Mouse (Mus musculus): ENCODE results near the gene Gm21969. TPM values are rescaled to one million over a fixed set of nuclear protein-coding genes. Genes with fewer than 3 reads are reported as not detected.

The Gm21969 gene
- polyA plus RNA-seq, 1 experiment: not detected

DNA sequence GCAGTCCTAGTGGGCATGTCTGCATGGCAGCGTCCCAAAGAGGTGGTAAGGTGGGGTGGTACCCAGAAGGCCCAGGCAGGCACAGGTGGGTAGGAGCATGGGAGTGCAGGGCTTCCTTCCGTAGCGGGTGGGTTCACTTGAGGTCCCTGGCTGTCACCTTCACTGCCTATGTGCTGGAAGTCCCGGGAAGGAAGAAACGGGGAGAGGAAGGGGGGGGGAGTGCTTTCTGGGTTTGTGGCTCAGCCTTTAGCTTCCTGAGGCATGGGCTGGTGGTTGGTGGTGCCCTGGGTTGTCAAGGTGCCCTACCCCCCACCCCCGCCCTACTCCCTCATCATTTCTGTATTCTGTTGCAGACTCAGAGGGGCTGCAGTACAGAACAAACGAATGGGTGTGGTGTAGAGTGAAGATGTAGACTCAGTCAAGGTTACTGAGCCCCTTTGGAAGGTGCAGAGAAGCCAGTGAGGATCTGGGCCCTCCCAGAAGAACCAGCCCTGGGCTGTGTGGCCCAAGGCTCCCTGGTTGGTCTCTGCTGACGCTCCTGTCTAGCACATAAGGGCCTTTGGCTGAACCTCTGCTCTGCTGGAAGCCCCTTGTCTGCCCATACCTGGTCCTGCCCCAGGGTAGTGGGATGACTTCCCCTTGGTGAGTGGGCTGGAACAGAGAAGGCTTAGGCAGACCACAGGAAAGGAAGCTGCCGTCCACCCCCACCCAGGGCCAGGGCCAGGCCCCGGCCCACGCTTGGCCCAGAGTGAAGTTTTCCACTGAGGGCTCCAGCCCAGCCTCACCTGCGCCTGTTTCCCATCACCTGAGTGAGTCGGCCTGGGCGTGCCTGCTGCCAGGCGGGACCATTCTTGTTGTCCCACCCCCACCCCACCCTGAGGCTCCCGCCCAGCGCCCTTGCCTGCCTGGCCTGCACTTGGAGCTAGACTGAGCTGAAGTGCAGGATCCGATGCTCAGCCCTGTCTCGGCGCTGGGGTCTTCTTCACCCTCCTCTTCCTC, 5.4 kb upstream of the Gm21969 start:
- Histone ChIP-seq H3K27ac (ENCODE audit: insufficient read depth, low read depth, low read length) (peak overlapping the region; percentile 92), H3K4me1 (ENCODE audit: control insufficient read depth, insufficient read depth, low read length) (peaks cover 53% of the 10 kb centered on the region), H3K4me3 (ENCODE audit: insufficient read depth, low read length) (no peak overlapping the region)
- no peak for TF ChIP-seq POLR2A (IDR thresholded peaks at IDR 0.05; ENCODE audit: borderline replicate concordance, low read depth, low read length)
- no peak for TF ChIP-seq CTCF (IDR thresholded peaks at IDR 0.05; ENCODE audit: low read depth, low read length)

DNA sequence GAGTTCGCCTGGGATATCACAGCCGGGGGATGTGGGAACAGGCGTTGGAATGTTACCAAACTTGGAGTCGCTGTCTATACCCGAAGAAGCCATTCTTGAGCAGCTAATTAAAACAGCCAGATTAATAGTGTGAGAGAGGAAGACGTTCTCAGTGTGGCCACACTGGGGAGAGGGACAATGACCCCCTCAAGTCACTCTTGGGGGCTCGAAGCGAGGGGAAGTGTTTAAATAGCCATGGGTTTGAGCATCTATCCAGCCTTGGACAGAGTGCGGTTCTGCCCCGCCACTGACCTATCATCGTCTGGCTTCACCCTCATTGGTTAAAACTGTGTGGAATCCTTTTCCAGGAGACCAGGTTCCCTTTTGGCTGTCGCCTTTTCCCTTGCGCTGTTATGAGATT, 4.6 kb upstream of the Gm21969 start:
- no peak for TF ChIP-seq POLR2A (IDR thresholded peaks at IDR 0.05; ENCODE audit: borderline replicate concordance, low read depth, low read length)
- no peak for TF ChIP-seq CTCF (IDR thresholded peaks at IDR 0.05; ENCODE audit: low read depth, low read length)
- Histone ChIP-seq H3K4me1 (ENCODE audit: control insufficient read depth, insufficient read depth, low read length) (peaks cover 59% of the 10 kb centered on the region), H3K4me3 (ENCODE audit: insufficient read depth, low read length) (peak overlapping the region; percentile 37), H3K27ac (ENCODE audit: insufficient read depth, low read depth, low read length) (peak overlapping the region; percentile 92)

GRCm38 (mm10) chr4:139598950-139599518, 4.0 kb upstream of the Gm21969 start:
- TF ChIP-seq CTCF (IDR thresholded peaks at IDR 0.05; ENCODE audit: low read depth, low read length) (no peak), POLR2A (IDR thresholded peaks at IDR 0.05; ENCODE audit: borderline replicate concordance, low read depth, low read length) (no peak)
- Histone ChIP-seq H3K4me3 (ENCODE audit: insufficient read depth, low read length) (peak overlapping the region; percentile 48), H3K27ac (ENCODE audit: insufficient read depth, low read depth, low read length) (peak overlapping the region; percentile 92), H3K4me1 (ENCODE audit: control insufficient read depth, insufficient read depth, low read length) (peaks cover 60% of the 10 kb centered on the region)

- peak overlapping the region; percentile 19 for H3K4me3 ChIP-seq (ENCODE audit: insufficient read depth, low read length)
- TF ChIP-seq CTCF (IDR thresholded peaks at IDR 0.05; ENCODE audit: low read depth, low read length) (no peak), POLR2A (IDR thresholded peaks at IDR 0.05; ENCODE audit: borderline replicate concordance, low read depth, low read length) (no peak)
- peak overlapping the region; percentile 94 for H3K27ac ChIP-seq (ENCODE audit: insufficient read depth, low read depth, low read length)
- H3K4me1 ChIP-seq (ENCODE audit: control insufficient read depth, insufficient read depth, low read length): peaks cover 57% of the 10 kb centered on the region
Observed at GRCm38 (mm10) chr4:139601519-139602356, 1.2 kb upstream of the Gm21969 start.

DNA sequence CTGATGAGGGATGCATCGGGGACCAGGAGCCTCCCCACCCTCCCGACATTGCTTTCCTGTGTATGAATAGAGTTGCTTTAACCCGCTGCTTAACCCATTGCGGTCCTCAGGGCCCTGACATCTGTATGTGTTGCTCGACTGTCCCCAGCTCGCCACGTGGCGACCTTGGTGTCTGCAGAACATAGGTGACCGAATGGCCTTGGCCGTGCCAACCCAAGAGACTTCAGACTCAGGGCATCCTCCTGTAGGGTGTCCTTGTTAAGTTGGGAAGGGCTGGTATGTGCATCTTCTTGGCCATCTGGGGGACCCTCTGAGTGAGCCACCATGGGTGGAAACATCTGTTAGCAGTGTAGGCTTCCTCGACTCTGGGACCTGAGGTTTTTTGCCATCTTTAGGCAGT, 2.2 kb downstream of the Gm21969 start:
- Histone ChIP-seq H3K27ac (ENCODE audit: insufficient read depth, low read depth, low read length) (no peak overlapping the region), H3K4me3 (ENCODE audit: insufficient read depth, low read length) (no peak overlapping the region)

DNA sequence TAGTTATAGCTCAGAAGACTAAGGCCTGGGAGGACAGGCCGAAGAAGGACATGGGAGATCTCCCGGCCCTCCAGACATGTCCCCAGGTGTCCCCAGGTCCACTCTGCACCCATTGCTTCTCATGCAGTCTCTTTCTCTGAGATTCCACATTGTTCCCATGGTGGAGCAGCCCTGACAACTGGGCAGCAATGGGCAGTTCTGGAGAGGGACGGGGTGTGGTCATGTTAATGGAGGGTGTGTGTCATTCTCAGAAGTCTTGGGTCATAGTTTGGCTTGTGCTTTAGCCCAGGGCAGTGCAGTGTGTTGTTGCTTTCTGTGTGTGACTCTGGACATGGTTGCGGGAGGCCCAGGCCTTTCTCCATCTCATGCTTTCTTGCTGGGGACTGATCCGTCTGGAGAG, 3.7 kb downstream of the Gm21969 start:
- H3K27ac ChIP-seq (ENCODE audit: insufficient read depth, low read depth, low read length): no peak overlapping the region
- TF ChIP-seq POLR2A (IDR thresholded peaks at IDR 0.05; ENCODE audit: borderline replicate concordance, low read depth, low read length) (no peak), CTCF (IDR thresholded peaks at IDR 0.05; ENCODE audit: low read depth, low read length) (no peak)

More for the DNA sequence above, 2.2 kb downstream of the Gm21969 start:
- no peak for TF ChIP-seq CTCF (IDR thresholded peaks at IDR 0.05; ENCODE audit: low read depth, low read length)
- TF ChIP-seq POLR2A (IDR thresholded peaks at IDR 0.05; ENCODE audit: borderline replicate concordance, low read depth, low read length): no peak
- H3K4me1 ChIP-seq (ENCODE audit: control insufficient read depth, insufficient read depth, low read length): peaks cover 46% of the 10 kb centered on the region

DNA sequence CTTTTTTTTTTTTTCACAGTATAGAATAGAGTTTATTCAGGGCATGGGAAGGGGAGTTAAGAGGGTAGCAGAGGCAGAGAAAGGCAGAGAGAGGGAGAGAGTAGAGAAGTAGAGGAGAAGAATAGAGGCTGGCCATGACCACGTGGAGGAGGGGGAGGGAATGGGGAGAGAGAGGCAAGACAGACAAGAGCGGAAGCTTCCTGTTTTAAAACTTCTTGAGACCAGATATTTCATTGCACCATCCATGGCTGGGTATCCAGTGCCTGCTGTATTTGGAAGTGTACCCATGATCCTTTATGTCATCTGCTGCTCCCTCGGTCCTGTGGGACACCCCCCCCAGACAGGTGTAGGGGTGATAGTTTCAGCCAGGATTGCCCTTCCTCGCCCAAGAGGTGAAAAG, 6.0 kb downstream of the Gm21969 start:
- Histone ChIP-seq H3K27ac (ENCODE audit: insufficient read depth, low read depth, low read length) (0 out of 2 replicates have a peak overlapping the region, but pooled peaks have one; percentile 33), H3K4me1 (ENCODE audit: control insufficient read depth, insufficient read depth, low read length) (peaks cover 24% of the 10 kb centered on the region), H3K4me3 (ENCODE audit: insufficient read depth, low read length) (no peak overlapping the region)
- no peak for TF ChIP-seq POLR2A (IDR thresholded peaks at IDR 0.05; ENCODE audit: borderline replicate concordance, low read depth, low read length)
- TF ChIP-seq CTCF (IDR thresholded peaks at IDR 0.05; ENCODE audit: low read depth, low read length): no peak

More for the DNA sequence above, 3.7 kb downstream of the Gm21969 start:
- H3K4me3 ChIP-seq (ENCODE audit: insufficient read depth, low read length): no peak overlapping the region
- H3K4me1 ChIP-seq (ENCODE audit: control insufficient read depth, insufficient read depth, low read length): peaks cover 37% of the 10 kb centered on the region

- Histone ChIP-seq H3K4me1 (ENCODE audit: control insufficient read depth, insufficient read depth, low read length) (peaks cover 33% of the 10 kb centered on the region), H3K4me3 (ENCODE audit: insufficient read depth, low read length) (no peak overlapping the region), H3K27ac (ENCODE audit: insufficient read depth, low read depth, low read length) (no peak overlapping the region)
- TF ChIP-seq POLR2A (IDR thresholded peaks at IDR 0.05; ENCODE audit: borderline replicate concordance, low read depth, low read length) (no peak), CTCF (IDR thresholded peaks at IDR 0.05; ENCODE audit: low read depth, low read length) (no peak)
Observed at GRCm38 (mm10) chr4:139610954-139611353, 8.0 kb downstream of the Gm21969 start.

DNA sequence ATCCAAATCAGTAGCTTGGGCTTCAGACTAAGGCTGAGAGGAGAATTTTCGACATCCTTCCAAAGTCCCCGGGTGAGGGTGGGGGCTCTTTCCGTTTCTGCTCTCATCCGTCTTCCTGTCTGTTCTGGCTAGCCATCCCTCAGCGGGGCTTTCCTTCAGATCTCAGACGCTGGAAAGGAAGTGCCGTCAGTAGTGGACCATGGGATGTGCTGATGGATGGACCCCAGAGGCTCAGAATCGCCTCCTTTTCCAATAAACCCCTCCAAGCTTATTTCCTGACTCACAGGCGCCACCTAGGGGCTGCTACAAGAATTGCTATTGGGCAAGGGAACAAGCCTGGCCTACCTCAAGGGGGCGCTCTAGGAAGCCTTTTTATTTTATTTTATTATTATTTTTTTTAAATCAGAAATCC, 8.6 kb downstream of the Gm21969 start:
- H3K4me3 ChIP-seq (ENCODE audit: insufficient read depth, low read length): no peak overlapping the region
- peaks cover 31% of the 10 kb centered on the region for H3K4me1 ChIP-seq (ENCODE audit: control insufficient read depth, insufficient read depth, low read length)
- TF ChIP-seq CTCF (IDR thresholded peaks at IDR 0.05; ENCODE audit: low read depth, low read length) (peak; percentile 99), POLR2A (IDR thresholded peaks at IDR 0.05; ENCODE audit: borderline replicate concordance, low read depth, low read length) (no peak)
- no peak overlapping the region for H3K27ac ChIP-seq (ENCODE audit: insufficient read depth, low read depth, low read length)

All from bone marrow macrophage, adult 2 months (primary cell).